Mouse (Mus musculus): ENCODE results near the gene Trub2.
A peak's percentile ranks its signal among the peaks of the same experiment; 100 is the strongest.
"Not testable (repeated sequence)": the region's sequence is repeated elsewhere in the genome, so short reads cannot be mapped to it uniquely, and the experiment has no call there.

The Trub2 gene

GRCm38 (mm10) chr2:29787937-29788681, at the start of gene Trub2:
Gene Trub2 (minus strand): TSS chr2:29788502.
- DNase-seq: peak; percentile 86 to 89

DNA sequence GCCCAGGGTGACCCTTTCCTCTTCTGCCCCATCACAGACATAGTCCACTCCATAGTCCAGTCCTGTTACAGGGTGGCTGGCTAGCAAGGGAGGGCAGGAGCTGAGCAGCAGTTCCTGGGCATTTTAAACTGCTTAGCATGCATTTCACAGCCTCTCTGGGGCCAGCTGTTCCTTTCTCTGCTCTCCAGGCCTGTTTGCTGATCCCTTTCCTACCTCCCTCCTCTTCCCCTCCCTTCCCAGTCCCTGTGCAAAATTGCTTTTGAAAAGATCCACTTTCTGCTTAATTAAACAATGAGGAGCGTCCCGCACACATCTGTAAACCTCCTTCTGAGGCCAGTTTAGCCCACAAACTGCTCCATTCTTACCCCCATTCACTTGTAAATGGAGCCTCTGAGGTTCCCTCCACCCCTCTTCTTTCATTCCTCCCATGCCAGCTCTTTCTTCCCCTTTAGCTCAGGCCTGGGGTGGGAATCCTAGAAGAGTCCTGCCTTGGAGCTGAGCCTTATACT, 47.1 kb upstream of the Trub2 start:
- DNase-seq: no peak

DNA sequence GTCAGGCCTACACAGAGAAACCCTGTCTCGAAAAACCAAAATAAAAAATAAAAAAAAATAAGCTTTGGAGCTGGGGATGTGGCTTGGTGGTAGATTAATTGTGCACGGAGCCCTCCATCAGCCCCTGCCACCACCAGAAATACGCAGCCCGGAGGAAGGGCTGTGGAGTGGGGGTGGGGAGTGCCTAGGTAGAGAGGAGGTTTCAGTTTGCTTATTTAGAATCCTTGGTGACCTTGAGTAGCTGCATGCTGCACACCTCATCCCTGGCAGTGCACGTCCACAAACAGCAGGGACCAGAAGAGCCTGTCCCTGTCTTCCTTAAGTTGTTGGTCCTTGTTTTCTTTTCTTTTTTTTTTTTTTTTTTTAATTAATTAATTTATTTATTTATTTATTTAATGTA, 45.5 kb upstream of the Trub2 start:
- no peak for DNase-seq

- no peak for DNase-seq
Measured at GRCm38 (mm10) chr2:29831106-29831505, 42.8 kb upstream of the Trub2 start.

DNA sequence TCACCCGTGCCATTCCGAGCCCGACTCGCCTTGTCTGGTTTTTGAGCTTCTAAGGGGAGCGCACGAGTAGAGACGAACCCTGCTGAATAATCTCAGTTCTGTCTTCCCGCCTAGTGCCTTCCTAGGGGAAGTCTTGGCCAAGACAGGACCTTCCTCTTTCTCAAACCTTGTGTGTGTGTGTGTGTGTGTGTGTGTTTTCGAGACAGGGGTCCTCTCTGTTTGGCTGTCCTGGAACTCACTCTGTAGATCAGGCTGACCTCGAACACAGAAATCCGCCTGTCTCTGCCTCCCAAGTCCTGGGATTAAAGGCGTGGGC, 39.4 kb upstream of the Trub2 start:
- DNase-seq: no peak

GRCm38 (mm10) chr2:29826926-29827708, 38.8 kb upstream of the Trub2 start:
- DNase-seq: peak; percentile 96 to 98

- no peak for DNase-seq
Measured at GRCm38 (mm10) chr2:29826318-29826925, 38.1 kb upstream of the Trub2 start.

DNA sequence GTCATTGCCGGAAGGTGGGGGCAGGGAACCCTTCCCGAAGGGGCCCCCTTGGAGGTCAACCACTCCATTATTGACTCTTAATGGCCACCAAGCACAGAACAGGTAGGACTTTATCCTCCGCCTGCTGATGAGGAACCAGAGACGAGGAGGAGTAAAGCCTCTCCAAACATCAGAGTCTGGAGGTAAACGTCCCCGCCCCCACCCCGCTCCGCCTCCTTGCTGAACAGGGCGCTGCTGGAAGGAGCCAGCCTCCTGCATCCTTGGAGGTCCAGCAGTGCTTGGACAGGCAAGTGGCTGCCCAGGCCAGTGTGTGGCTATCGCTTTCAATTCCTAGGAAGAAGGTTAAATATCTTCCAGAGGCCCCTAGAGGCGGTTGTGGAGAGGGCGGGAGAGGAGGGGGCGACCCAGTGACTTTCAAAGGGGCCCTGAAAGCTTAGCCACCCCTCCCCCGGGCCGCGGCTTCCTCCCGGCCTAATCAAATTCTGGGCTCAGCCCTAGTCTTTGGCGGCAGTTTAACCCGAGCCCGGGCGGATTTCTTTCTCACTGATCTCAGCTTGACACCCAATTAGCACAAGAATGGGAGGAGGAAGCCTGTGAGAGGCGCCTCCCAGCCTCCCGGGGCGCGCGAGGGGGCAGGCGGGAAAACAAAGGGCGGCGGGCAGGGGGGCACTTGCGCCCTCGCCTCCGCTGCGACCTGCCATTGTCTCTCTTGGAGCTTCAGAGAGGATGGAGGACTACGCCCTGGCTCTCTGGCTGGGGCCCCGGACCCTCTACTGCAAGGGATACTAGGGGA, 31.9 kb upstream of the Trub2 start, which contains the start of gene Urm1:
Urm1 (plus strand) TSS at position 51 of the 793 bp plus-strand sequence.
- peak; percentile 80 to 88 for DNase-seq

DNA sequence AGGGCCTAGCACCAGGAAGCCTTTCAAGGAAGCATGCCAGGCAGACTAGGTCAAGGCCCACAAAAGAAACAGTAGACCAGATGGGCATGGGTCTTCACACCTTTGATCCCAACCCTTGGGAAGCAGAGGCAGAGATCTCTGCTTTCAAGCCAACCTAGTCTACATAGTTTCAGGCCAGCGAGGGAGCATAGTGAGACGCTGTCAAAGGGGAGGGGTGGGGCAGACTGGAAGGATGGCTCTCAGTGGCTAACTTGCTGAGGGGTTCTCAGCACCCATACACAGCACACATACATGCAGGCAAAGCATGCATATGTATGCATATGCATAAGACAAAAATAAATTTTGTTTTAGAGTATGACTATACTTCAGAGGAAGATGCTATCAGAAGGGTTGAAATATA, 31.1 kb upstream of the Trub2 start:
- DNase-seq: no peak

GRCm38 (mm10) chr2:29817426-29818232, 29.3 kb upstream of the Trub2 start:
- DNase-seq: peak; percentile 79 to 89

DNA sequence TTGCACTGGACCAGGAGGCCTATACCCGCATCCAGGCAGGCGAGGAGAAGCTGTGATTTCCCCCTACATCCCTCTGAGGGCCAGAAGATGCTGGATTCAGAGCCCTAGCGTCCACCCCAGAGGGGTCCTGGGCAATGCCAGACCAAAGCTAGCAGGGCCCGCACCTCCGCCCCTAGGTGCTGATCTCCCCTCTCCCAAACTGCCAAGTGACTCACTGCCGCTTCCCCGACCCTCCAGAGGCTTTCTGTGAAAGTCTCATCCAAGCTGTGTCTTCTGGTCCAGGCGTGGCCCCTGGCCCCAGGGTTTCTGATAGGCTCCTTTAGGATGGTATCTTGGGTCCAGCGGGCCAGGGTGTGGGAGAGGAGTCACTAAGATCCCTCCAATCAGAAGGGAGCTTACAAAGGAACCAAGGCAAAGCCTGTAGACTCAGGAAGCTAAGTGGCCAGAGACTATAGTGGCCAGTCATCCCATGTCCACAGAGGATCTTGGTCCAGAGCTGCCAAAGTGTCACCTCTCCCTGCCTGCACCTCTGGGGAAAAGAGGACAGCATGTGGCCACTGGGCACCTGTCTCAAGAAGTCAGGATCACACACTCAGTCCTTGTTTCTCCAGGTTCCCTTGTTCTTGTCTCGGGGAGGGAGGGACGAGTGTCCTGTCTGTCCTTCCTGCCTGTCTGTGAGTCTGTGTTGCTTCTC, 27.5 kb upstream of the Trub2 start:
- peak in 1 of 2 experiments; percentile 17 for DNase-seq

- DNase-seq: peak in 1 of 2 experiments; percentile 52
Measured at GRCm38 (mm10) chr2:29803400-29803831, 15.1 kb upstream of the Trub2 start.

DNA sequence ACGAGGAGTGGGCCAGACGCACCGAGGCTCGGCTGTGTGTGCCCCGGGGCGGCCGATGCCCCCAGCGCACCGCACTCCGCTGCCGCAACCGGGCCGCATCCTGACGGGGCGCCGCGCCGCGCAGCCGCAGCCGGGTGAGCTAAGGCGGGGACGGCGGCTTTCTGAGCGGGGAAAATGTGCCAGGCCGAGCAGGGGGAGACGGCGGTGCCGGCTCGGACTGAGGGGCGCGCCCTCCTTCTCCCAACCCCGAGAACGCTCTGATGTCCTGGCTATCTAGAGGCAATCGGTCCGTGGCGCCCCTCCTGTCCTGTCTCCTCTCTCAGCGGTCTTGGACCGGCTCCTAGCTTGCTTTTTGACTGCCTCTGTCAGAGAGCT, 14.5 kb upstream of the Trub2 start:
- DNase-seq: no peak

DNA sequence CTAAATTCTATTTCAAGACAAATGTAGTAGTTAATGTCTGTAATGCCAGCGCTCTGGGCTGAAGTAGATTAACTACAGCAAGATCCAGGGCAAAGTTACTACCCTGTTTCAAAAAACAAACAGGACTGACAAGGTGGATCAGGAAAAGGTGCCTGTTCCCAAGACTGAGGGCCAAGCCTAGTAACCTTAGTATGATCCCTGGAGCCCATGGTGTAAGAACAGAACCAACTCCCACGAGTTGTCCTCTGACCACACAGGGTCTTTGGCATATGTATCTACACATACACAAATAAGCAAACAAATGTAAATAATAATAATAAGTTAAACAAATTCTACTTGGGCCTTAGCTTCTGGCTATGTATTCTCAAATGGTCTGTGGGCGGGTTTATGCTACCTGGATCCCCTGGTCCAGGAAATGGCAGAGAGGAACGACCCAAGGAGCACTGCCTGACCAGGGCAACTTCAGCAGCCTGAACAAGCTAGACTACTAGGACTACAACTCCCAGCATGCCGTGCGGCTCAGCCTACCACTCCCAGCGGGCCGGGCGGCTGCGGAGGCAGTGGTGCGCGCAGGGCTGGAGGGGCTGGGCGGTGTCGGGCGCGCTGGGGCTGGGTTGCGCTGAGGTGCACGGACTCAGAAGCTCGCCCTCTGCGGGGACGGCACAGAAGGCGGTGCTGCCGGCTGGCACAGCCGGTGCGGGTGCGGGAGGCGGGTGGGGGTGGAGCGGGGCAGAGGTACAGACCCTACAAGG, 13.9 kb upstream of the Trub2 start, which contains the start of gene Slc27a4:
Slc27a4 (plus strand) TSS at position 560 of the 752 bp plus-strand sequence.
- peak; percentile 96 to 97 for DNase-seq

DNA sequence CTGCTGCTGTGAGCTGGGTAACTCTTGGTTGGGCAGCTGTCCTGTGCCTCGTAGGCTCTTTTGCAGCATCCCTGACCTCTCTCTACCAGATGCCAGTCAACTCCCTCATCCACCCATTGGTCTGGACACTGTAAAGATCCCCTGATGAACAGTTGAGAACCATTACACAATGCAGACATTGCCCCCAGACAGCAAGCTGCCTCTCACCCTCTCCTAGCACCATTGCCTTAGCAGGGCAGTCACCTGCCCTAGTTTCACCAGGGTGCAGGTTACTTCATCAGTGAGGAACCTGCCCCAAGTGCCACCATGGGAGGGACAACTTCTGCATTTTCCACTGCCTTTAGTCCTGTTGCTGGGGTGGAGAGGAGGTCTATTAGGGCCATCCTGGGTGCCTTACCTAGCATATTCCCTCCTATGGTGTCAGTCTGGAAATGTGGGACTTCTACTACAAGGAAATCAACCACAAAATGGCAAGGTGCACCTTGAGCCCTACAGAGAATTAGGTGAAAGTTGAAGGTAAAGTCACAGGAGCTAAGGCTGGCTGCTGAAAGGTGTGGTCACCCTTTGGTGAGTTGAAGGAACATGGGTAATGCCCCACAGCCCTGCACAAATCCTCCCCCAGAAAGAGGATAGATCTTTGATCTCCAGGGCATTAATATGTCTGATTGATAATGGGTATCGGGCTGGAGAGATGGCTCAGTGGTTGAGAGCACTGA, 4.6 kb upstream of the Trub2 start:
- DNase-seq: peak in 1 of 2 experiments; percentile 25

DNA sequence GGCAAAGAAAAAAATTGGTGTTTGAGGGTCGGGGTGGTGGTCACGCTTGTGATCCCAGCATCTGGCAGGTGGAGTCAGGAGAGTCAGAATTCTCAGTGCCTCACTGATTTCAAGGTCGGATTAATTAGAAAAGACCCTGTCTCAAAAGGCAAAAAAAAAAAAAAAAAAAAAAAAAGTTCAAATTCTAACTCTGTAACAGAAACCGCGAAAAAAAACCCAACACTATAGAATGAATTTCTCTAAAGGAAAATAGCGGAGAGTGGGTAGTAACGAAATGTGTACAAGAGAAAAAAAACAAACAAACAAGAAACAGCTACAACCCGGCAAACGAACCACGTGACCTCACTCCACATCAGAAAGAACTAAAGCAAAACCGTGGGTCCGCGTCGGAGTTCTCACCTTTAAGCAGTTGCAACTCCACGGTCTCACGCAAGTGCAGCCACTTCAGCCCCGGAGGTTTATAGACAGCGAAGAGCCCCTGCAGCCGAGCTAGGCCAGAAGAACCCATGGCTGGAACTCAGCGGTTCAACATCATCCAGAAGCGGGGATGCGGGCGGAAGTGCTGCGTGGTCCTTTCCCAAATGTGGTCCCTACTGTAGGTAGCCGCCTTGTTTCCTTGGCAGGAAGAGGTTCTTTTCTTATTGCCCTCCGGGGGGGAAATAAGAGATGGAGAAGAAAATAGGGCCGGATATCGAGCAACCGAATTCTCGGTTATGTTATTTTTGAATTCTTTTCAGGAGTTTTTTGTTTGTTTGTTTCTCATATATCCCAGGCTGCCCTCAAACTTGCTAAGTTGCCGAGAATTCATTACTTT, 991 bp downstream of the Trub2 start, which contains the start of gene Coq4:
Coq4 (plus strand) TSS at position 390 of the 814 bp plus-strand sequence.
- DNase-seq: peak; percentile 91 to 92

DNA sequence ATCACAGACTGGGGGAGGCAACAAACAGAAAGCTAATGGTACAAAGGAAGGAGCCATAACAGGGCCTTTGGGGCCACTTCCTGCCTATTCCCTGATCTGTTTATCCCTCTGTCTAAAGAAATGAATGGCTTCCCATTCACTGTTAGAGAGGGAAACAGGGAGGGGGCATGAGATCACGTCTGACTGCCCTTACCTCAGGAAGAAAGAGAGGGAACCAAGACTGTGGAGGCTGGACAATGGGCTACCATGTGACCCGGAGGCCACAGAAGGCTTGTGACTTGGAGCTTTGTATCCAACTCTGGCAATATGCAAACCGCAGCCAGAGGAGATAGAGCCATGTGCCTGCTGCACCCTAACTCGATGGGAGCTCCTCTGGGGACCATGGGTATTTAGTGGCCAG, 4.0 kb downstream of the Trub2 start:
- DNase-seq: peak; percentile 23 to 51

DNA sequence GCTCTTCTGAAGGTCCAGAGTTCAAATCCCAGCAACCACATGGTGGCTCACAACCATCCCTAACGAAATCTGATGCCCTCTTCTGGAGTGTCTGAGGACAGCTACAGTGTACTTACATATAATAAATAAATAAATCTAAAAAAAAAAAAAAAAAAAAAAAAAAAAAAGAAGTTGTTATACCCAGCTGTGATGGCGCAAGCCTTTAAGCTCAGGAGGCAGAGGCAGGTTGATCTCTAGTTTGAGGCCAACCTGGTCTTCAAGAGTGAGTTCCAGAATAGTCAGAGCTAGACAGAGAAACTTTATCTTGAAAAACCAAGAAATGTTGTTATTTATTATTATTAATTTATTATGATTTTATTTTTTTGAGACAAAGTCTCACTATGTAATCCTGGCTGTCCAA, 7.0 kb downstream of the Trub2 start:
- not testable (repeated sequence) for DNase-seq

DNA sequence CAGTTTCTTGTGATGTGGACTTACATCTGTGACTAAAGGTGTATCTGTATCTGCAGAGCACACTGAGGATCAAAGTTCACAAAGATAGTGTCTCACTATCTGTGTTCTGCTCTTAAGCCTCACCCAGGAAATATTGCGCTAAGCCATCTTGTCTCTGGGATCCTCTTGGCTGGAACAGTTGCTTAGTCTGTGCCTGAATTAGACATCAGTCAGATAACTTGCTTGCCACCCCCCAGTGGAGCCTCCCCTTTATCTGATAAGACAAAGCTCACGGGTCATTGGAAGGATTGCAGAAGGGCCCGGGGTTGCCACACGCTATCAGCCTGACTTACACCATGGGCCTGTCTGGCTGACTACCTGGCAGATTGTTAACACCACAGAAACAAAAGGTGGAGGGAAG, 15.0 kb downstream of the Trub2 start:
- DNase-seq: no peak

All from lung, postnatal 4 days (tissue).